Mouse (Mus musculus): ENCODE results near the gene Sptssb. TPM values are rescaled to one million over a fixed set of nuclear protein-coding genes. Genes with fewer than 3 reads are reported as not detected.

Gene Sptssb
- total and polyA plus RNA-seq, 3 experiments, result not detected

GRCm38 (mm10) chr3:69874721-69875120, 15.0 kb upstream of the Sptssb start:
- Histone ChIP-seq H3K4me1 (ENCODE audit: control insufficient read depth in 1 of 2, insufficient read depth in 2 of 2, low read length in 2 of 2) (no peaks in the 10 kb centered on the region), H3K36me3 (ENCODE audit: control insufficient read depth in 1 of 2, insufficient read depth in 2 of 2, low read length in 2 of 2) (no peaks in the 10 kb centered on the region), H3K79me2 (ENCODE audit: control insufficient read depth, insufficient read depth, low read length, poor library complexity) (no peaks in the 10 kb centered on the region), H3K9ac (ENCODE audit: control insufficient read depth, low read depth, low read length, poor library complexity, severe bottlenecking) (no peak overlapping the region), H3K27me3 (ENCODE audit: control insufficient read depth in 1 of 2, insufficient read depth in 2 of 2, low read length in 2 of 2) (no peaks in the 10 kb centered on the region), H3K4me3 (ENCODE audit: control insufficient read depth in 1 of 2, insufficient read depth in 1 of 2, low read depth in 2 of 2, low read length in 2 of 2) (no peak overlapping the region), H3K9me3 (replicated peaks; ENCODE audit: insufficient read depth, low read length) (no peaks in the 10 kb centered on the region), H3K27ac (ENCODE audit: control insufficient read depth, low read depth, low read length) (no peak overlapping the region)
- TF ChIP-seq MAX (IDR thresholded peaks at IDR 0.05; ENCODE audit: low read length) (no peak), SMC3 (IDR thresholded peaks at IDR 0.05; ENCODE audit: low read depth, low read length) (no peak), EP300 (IDR thresholded peaks at IDR 0.05; ENCODE audit: low read depth in 1 of 2, low read length in 2 of 2) (no peak), MXI1 (IDR thresholded peaks at IDR 0.05; ENCODE audit: low read depth, low read length) (no peak), GATA1 (IDR thresholded peaks at IDR 0.05; ENCODE audit: low read depth, low read length) (no peak), USF2 (IDR thresholded peaks at IDR 0.05; ENCODE audit: borderline replicate concordance in 1 of 2, insufficient read depth in 1 of 2, low read depth in 1 of 2, low read length in 2 of 2) (no peak), MYC (IDR thresholded peaks at IDR 0.05; ENCODE audit: low read depth, low read length) (no peak), BHLHE40 (IDR thresholded peaks at IDR 0.05; ENCODE audit: borderline replicate concordance, low read depth, low read length) (no peak), CHD2 (IDR thresholded peaks at IDR 0.05; ENCODE audit: low read length) (no peak)
- DNase-seq (ENCODE audit: low read depth, low spot score), result no peak

GRCm38 (mm10) chr3:69872661-69873327, 13.1 kb upstream of the Sptssb start:
- Histone ChIP-seq H3K27ac (ENCODE audit: control insufficient read depth, low read depth, low read length) (no peak overlapping the region), H3K9ac (ENCODE audit: control insufficient read depth, low read depth, low read length, poor library complexity, severe bottlenecking) (no peak overlapping the region), H3K27me3 (ENCODE audit: control insufficient read depth in 1 of 2, insufficient read depth in 2 of 2, low read length in 2 of 2) (no peaks in the 10 kb centered on the region), H3K4me3 (ENCODE audit: control insufficient read depth in 1 of 2, insufficient read depth in 1 of 2, low read depth in 2 of 2, low read length in 2 of 2) (no peak overlapping the region), H3K36me3 (ENCODE audit: control insufficient read depth in 1 of 2, insufficient read depth in 2 of 2, low read length in 2 of 2) (no peaks in the 10 kb centered on the region), H3K79me2 (ENCODE audit: control insufficient read depth, insufficient read depth, low read length, poor library complexity) (no peaks in the 10 kb centered on the region), H3K9me3 (replicated peaks; ENCODE audit: insufficient read depth, low read length) (no peaks in the 10 kb centered on the region), H3K4me1 (ENCODE audit: control insufficient read depth in 1 of 2, insufficient read depth in 2 of 2, low read length in 2 of 2) (no peaks in the 10 kb centered on the region)
- DNase-seq (ENCODE audit: low read depth, low spot score), result no peak
- TF ChIP-seq TBP (IDR thresholded peaks at IDR 0.05; ENCODE audit: low read depth, low read length) (no peak), CHD2 (IDR thresholded peaks at IDR 0.05; ENCODE audit: low read length) (no peak), TAL1 (IDR thresholded peaks at IDR 0.05; ENCODE audit: low read length) (no peak), ZNF384 (IDR thresholded peaks at IDR 0.05; ENCODE audit: low read depth, low read length) (no peak), ZMIZ1 (IDR thresholded peaks at IDR 0.05; ENCODE audit: low read depth, low read length) (no peak), MYB (IDR thresholded peaks at IDR 0.05; ENCODE audit: low read depth, low read length) (no peak), POLR2AphosphoS2 (IDR thresholded peaks at IDR 0.05; ENCODE audit: low read length) (no peak), RCOR1 (IDR thresholded peaks at IDR 0.05; ENCODE audit: low read depth, low read length) (no peak), USF1 (IDR thresholded peaks at IDR 0.05; ENCODE audit: low read depth, low read length) (no peak), NELFE (IDR thresholded peaks at IDR 0.05; ENCODE audit: low read depth, low read length) (no peak), MXI1 (IDR thresholded peaks at IDR 0.05; ENCODE audit: low read depth, low read length) (no peak), MYC (IDR thresholded peaks at IDR 0.05; ENCODE audit: low read depth, low read length) (no peak), ETS1 (IDR thresholded peaks at IDR 0.05; ENCODE audit: low read depth, low read length) (no peak), ZC3H11A (IDR thresholded peaks at IDR 0.05; ENCODE audit: low read depth, low read length) (no peak), UBTF (IDR thresholded peaks at IDR 0.05; ENCODE audit: borderline replicate concordance, insufficient read depth, low read depth, low read length) (no peak)
